Mouse (Mus musculus): Measurements from ENCODE around the gene Yars. TPM values are rescaled to one million over a fixed set of nuclear protein-coding genes. Genes with fewer than 3 reads are reported as not detected.
A peak's percentile ranks its signal among the peaks of the same experiment; 100 is the strongest.

The Yars gene
- polyA plus RNA-seq, 1 experiment from 2014 or later = 60.8 TPM

DNA sequence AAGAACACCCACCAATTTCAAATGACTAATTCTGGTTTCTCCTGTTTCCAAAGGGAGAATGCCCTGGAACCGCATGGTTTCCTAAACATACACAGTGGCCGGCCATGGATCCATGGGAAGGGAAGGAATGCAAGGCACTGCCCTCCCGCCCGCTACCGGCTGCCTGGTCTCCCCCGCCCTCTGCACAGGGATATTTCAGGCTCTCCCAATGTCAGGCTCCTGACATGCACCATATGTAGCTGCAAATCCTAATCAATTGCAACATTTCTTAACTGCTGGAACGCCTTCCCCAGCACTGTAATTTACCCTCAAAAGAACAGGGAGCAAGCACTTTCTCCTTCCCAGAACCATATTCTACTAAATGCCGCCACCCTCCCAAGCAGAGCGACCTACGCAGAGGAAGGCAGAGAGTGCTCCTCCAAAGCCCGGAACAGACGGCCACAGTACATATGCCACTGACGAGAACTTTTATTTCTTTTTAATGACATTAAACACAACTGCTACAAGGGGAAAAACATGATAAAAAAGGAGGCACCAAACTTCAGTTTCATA is 41.9 kb upstream of the Yars start:
- no peak overlapping the region for H3K4me3 ChIP-seq (replicated peaks)
- no peak overlapping the region for H3K9ac ChIP-seq
- no peak overlapping the region for H3K27ac ChIP-seq (replicated peaks)
- no peak overlapping the region for H3K4me2 ChIP-seq
- peaks cover 33% of the 10 kb centered on the region for H3K36me3 ChIP-seq (replicated peaks)
- peaks cover 7% of the 10 kb centered on the region for H3K4me1 ChIP-seq (replicated peaks)
- no peaks in the 10 kb centered on the region for H3K27me3 ChIP-seq
- no peak for ATAC-seq (ENCODE audit: insufficient read depth)
- WGBS (ENCODE audit: insufficient replicate concordance) = 82% methylated on average over 13 of the region's 13 CpGs
- H3K9me3 ChIP-seq (replicated peaks) = no peaks in the 10 kb centered on the region

DNA sequence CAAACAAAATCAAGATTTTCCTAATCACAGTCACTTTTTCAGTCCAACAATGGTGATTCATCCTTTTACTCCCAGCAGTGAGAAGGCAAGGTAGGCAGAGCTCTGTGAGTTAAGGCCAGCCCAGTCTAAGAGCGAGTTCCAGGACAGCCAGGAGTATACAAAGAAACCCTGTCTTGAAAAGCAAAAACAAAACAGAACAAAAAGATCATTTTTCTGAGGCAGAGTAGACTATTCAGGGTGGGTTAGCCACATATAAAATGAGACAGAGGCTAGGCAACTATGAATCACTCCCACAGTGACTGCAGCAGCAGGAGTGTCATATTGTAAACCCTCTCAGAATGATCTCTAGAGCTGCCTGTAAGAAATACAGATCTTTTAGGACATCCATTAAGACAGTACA is 40.2 kb upstream of the Yars start:
- Histone ChIP-seq H3K36me3 (replicated peaks) (peaks cover 46% of the 10 kb centered on the region), H3K9me3 (replicated peaks) (no peaks in the 10 kb centered on the region), H3K27ac (replicated peaks) (no peak overlapping the region), H3K4me2 (no peak overlapping the region), H3K4me3 (replicated peaks) (no peak overlapping the region), H3K9ac (no peak overlapping the region), H3K27me3 (no peaks in the 10 kb centered on the region), H3K4me1 (replicated peaks) (0 out of 2 replicates have a peak, but pooled peaks cover 3% of the 10 kb centered on the region)
- no peak for ATAC-seq (ENCODE audit: insufficient read depth)
- 83% methylated on average over 1 of the region's 1 CpGs for WGBS (ENCODE audit: insufficient replicate concordance)

DNA sequence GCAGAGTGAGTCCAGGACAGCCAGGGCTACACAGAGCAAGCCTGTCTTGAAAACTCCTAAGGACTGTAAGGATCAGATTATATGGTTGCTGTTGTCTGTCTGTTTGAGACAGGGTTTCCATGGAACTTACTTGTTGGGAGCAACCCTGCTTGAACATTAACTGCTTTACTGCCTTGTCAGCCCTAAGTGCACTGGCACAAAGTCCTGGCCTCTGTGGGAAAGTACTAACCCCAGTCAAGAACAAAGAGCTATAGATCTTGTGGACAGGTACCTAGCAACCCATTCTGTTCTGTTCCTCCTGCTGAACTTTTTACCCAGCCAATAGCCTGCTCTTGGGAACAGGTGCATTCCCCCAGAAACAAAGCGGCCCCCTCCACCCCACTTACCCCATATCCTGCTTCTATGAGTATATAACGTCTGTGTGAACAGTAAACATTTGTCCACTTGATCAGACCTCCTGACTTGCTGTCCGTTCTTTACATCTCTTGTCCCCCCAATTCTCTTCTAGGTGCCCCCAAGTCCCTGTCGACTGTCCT is 38.2 kb upstream of the Yars start:
- Histone ChIP-seq H3K36me3 (replicated peaks) (peaks cover 60% of the 10 kb centered on the region), H3K9ac (no peak overlapping the region), H3K4me3 (replicated peaks) (no peak overlapping the region), H3K9me3 (replicated peaks) (no peaks in the 10 kb centered on the region), H3K27ac (replicated peaks) (no peak overlapping the region), H3K4me2 (no peak overlapping the region), H3K27me3 (no peaks in the 10 kb centered on the region), H3K4me1 (replicated peaks) (no peaks in the 10 kb centered on the region)
- ATAC-seq (ENCODE audit: insufficient read depth) = no peak
- WGBS (ENCODE audit: insufficient replicate concordance) = 71% methylated on average over 4 of the region's 4 CpGs

DNA sequence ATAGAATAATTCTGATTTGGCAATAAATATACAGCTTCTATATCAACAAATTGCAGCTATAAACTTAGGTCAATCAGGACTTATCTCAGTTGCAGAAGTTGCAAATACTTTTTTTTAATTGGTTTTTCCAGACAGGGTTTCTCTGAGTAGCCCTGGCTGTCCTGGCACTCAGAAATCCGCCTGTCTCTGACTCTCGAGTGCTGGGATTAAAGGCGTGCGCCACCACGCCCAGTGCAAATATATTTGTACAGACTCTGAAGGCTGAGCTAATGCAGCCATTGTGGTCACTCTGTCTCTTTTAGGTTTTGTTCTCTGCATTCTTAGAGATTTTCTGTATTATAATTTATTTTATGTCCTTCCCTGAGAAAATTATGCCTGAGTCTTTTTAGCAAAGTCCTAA is 32.0 kb upstream of the Yars start:
- H3K9ac ChIP-seq = no peak overlapping the region
- H3K9me3 ChIP-seq (replicated peaks) = no peaks in the 10 kb centered on the region
- peaks cover 22% of the 10 kb centered on the region for H3K4me1 ChIP-seq (replicated peaks)
- H3K36me3 ChIP-seq (replicated peaks) = peaks cover 44% of the 10 kb centered on the region
- H3K27me3 ChIP-seq = no peaks in the 10 kb centered on the region
- WGBS (ENCODE audit: insufficient replicate concordance) = 71% methylated on average over 5 of the region's 5 CpGs
- H3K4me3 ChIP-seq (replicated peaks) = no peak overlapping the region
- ATAC-seq (ENCODE audit: insufficient read depth) = no peak
- no peak overlapping the region for H3K4me2 ChIP-seq
- H3K27ac ChIP-seq (replicated peaks) = no peak overlapping the region

DNA sequence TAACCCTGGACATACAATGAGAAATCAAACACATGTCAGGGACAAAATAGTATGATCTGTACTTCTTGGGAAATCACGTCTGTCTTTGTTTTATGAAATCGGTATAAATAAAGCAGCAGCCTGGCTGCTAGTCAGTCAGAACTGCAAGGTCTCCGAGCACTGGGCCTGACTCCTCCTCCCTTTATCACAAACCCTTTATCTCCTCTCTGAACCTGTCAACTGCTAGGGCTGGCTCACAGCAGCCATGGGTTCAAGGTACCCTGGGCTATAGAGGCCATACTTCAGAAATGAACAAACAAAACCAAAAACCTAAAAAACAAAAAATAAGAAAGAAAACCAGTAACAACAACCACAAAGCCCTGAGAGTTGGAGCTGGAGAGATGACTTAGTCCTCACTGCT is 31.0 kb upstream of the Yars start:
- H3K4me3 ChIP-seq (replicated peaks) = no peak overlapping the region
- 23% methylated on average over 3 of the region's 3 CpGs for WGBS (ENCODE audit: insufficient replicate concordance)
- no peaks in the 10 kb centered on the region for H3K9me3 ChIP-seq (replicated peaks)
- H3K27me3 ChIP-seq = no peaks in the 10 kb centered on the region
- peak overlapping the region; percentile 11; the same call in 1 of the 2 replicates for H3K4me2 ChIP-seq
- no peak overlapping the region for H3K9ac ChIP-seq
- peak; percentile 93 for ATAC-seq (ENCODE audit: insufficient read depth)
- peaks cover 22% of the 10 kb centered on the region for H3K4me1 ChIP-seq (replicated peaks)
- H3K36me3 ChIP-seq (replicated peaks) = peaks cover 35% of the 10 kb centered on the region
- H3K27ac ChIP-seq (replicated peaks) = 0 out of 2 replicates have a peak overlapping the region, but pooled peaks have one; percentile 10

DNA sequence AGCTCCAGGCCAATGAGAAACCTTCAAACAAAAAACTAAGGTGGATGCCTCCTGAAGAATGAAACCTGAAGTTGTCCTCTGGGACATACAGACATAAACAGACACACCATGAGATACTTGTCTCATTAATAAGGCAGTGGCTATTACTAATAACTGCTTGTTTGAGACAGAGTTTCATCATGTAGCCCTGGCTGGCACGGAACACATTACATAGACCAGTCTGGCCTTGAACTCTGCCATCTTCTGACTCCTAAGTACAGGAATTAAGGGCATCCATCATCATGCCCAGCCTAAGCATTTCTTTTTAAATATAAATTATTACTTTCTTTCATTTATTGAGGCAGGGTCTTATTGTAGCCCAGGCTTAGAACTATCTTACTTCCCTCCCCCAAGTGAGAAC is 28.5 kb upstream of the Yars start:
- Histone ChIP-seq H3K4me2 (no peak overlapping the region), H3K4me3 (replicated peaks) (no peak overlapping the region), H3K36me3 (replicated peaks) (peaks cover 28% of the 10 kb centered on the region), H3K9me3 (replicated peaks) (no peaks in the 10 kb centered on the region), H3K27ac (replicated peaks) (no peak overlapping the region), H3K27me3 (no peaks in the 10 kb centered on the region), H3K4me1 (replicated peaks) (peaks cover 22% of the 10 kb centered on the region), H3K9ac (no peak overlapping the region)
- WGBS (ENCODE audit: insufficient replicate concordance) = 91% methylated on average over 1 of the region's 1 CpGs
- no peak for ATAC-seq (ENCODE audit: insufficient read depth)

DNA sequence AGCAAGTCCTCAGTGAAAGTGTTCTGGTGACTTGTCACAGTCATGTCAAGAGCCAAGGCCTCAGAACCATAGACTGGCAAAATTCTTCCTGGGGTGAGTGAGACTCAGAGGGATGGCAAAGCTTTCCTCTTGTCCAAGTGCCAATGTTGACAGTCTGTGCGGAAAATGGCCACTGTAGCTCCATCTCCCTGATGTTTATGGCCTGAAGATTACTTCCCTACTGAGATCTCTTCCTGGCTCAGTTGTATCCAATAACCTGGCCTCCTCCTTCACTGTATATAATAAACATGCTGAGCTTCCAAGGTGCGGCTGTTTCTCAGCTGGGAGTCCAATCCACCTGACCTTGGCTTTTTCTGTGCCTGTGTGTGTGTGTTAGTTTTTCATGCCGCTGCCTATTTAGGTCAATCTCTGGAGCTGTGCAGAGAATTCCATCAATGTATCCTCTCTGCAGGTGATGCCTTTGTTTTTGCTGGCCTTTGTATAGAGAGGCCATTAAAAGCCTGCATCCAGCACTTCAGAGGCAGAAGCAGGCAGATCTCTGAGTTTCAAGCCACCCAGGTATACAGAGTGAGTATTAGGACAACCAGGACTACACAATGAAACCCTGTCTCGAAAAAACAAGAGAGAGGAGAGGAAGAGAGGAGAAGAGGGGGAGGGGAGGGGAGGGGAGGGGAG is 27.8 kb upstream of the Yars start:
- Histone ChIP-seq H3K9ac (no peak overlapping the region), H3K9me3 (replicated peaks) (no peaks in the 10 kb centered on the region), H3K4me1 (replicated peaks) (peaks cover 22% of the 10 kb centered on the region), H3K4me2 (no peak overlapping the region), H3K27me3 (no peaks in the 10 kb centered on the region), H3K27ac (replicated peaks) (no peak overlapping the region), H3K4me3 (replicated peaks) (no peak overlapping the region), H3K36me3 (replicated peaks) (peaks cover 26% of the 10 kb centered on the region)
- no peak for ATAC-seq (ENCODE audit: insufficient read depth)
- 87% methylated on average over 4 of the region's 4 CpGs for WGBS (ENCODE audit: insufficient replicate concordance)

DNA sequence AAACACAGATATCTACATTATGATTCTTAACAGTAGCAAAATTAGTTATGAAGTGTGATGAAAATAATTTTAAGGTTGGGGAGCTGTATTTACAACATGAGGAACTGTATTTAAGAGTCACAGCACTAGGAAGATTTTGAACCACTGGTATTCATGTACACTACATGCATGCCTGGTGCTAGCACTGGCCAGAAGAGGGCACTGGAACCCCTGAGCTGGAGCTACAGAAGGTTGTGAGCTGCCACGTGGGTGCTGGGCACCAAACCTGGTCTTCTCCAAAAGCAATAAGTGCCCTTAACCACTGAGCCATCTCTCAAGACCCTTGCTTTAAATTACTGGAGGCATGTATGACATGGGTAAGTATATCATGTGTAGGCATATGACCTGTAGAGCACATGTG is 17.0 kb upstream of the Yars start:
- Histone ChIP-seq H3K9ac (no peak overlapping the region), H3K36me3 (replicated peaks) (peaks cover 55% of the 10 kb centered on the region), H3K27ac (replicated peaks) (no peak overlapping the region), H3K27me3 (no peaks in the 10 kb centered on the region), H3K4me2 (no peak overlapping the region), H3K4me1 (replicated peaks) (no peaks in the 10 kb centered on the region), H3K4me3 (replicated peaks) (no peak overlapping the region), H3K9me3 (replicated peaks) (no peaks in the 10 kb centered on the region)
- 70% methylated on average over 1 of the region's 1 CpGs for WGBS (ENCODE audit: insufficient replicate concordance)
- ATAC-seq (ENCODE audit: insufficient read depth) = no peak

DNA sequence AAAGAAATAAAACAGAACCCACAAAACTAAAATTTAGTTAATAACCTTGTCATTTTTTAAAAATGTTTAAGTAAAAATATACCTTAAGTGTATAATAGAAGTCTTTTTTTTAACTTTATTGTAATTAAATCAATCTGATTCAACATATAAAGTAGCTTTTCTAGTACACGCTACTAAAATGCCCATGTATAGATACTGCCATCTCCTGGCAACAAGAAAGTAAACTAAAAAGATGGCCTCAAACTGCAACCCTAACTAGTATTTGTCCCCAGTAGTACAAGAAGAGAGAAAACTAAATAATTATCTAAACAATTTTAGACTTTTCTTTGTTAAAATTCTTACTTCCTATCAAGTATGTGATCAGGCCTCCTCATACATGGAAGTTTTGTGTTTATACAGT is 10.0 kb upstream of the Yars start:
- no peak overlapping the region for H3K27ac ChIP-seq (replicated peaks)
- peaks cover 48% of the 10 kb centered on the region for H3K36me3 ChIP-seq (replicated peaks)
- H3K4me1 ChIP-seq (replicated peaks) = peaks cover 13% of the 10 kb centered on the region; the same call in 1 of the 2 replicates
- ATAC-seq (ENCODE audit: insufficient read depth) = no peak
- no peak overlapping the region for H3K9ac ChIP-seq
- no peak overlapping the region for H3K4me2 ChIP-seq
- WGBS (ENCODE audit: insufficient replicate concordance) = 50% methylated on average over 1 of the region's 1 CpGs
- no peaks in the 10 kb centered on the region for H3K9me3 ChIP-seq (replicated peaks)
- H3K4me3 ChIP-seq (replicated peaks) = no peak overlapping the region
- no peaks in the 10 kb centered on the region for H3K27me3 ChIP-seq

DNA sequence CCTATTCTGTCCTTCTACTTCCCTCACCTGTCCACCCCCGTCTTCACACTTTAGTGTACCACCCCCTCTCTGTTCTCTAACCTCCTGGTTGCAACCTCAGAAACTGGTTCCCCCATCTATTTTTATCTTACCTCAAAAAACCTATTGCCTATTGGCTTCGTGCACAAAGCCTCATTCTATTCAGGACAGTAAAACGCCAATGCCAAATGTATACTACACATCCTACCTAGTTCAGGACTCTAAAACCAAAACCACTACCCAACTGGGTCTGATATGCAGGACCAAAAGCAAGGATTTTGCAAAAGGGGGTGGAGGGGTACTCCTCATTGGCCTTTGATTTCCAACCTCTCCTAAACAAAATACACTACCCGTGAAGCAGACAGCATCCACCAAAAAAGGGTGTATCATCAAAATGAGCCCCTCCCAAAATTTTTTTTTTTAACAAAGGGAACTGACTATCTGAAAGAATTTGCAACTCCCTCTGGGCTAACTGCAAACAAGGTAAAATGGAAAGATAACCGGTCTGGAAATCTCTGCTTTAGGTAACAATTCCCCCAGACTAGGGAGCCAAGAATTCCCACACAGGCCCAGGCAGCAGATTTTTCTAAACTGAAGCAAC is 1.4 kb upstream of the Yars start:
- peak overlapping the region; percentile 86; the same call in 1 of the 2 replicates for H3K9ac ChIP-seq
- peak overlapping the region; percentile 87 for H3K27ac ChIP-seq (replicated peaks)
- H3K9me3 ChIP-seq (replicated peaks) = no peaks in the 10 kb centered on the region
- H3K4me1 ChIP-seq (replicated peaks) = peaks cover 47% of the 10 kb centered on the region
- no peak for ATAC-seq (ENCODE audit: insufficient read depth)
- no peaks in the 10 kb centered on the region for H3K27me3 ChIP-seq
- peak overlapping the region; percentile 91 for H3K4me2 ChIP-seq
- peak overlapping the region; percentile 73 for H3K4me3 ChIP-seq (replicated peaks)
- WGBS (ENCODE audit: insufficient replicate concordance) = 34% methylated on average over 5 of the region's 5 CpGs
- H3K36me3 ChIP-seq (replicated peaks) = peaks cover 13% of the 10 kb centered on the region

DNA sequence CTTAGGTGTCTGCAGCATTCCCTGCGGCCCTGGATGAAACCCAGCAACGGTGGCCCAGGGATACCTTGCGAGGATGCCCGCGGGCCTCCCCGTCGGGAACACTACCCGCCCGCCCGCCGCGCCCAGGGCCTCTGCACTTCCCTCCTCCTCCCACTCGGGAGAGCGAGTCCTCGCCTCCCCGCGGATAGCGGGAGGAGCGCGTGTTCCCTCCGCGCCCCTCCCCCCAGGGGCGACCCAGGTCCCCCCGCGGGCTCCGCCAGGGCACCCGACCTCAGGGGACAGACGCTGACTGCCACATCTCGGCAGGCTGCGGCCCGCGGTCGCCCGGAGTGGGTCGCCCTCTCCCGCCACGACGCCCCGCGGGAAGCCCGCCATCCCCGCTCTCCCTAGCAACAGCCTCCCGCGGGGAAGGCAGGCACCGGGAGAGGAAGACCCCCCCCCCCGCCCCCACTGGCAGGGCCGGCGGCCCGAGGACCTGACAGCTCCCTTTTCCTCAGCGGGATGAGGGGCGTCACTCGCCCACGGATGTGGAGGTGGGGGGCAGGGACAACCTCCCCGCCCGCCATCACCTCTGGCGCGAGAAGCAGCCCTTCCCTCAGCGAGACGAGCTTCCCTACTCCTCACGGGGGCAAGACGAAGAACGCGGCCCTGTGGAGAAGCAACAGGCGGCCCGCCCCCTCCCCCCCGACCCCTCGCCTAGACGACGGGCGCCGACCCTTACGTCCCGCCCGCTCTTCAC is 588 bp upstream of the Yars start:
- Histone ChIP-seq H3K27ac (replicated peaks) (peak overlapping the region; percentile 87), H3K36me3 (replicated peaks) (peaks cover 19% of the 10 kb centered on the region), H3K4me3 (replicated peaks) (peak overlapping the region; percentile 73), H3K4me2 (peak overlapping the region; percentile 91), H3K27me3 (no peaks in the 10 kb centered on the region), H3K4me1 (replicated peaks) (peaks cover 54% of the 10 kb centered on the region), H3K9me3 (replicated peaks) (no peaks in the 10 kb centered on the region), H3K9ac (peak overlapping the region; percentile 86)
- ATAC-seq (ENCODE audit: insufficient read depth) = peak; percentile 45
- under 1% methylated on average over 73 of the region's 74 CpGs for WGBS (ENCODE audit: insufficient replicate concordance)

Measured in liver, embryonic 15.5 days (tissue).